Mouse (Mus musculus): Measurements from ENCODE around the gene Coro1c.

GRCm38 (mm10) chr5:113929950-113930647, 21.5 kb upstream of the Coro1c start:
- TF ChIP-seq CTCF (IDR thresholded peaks at IDR 0.05; ENCODE audit: borderline replicate concordance, extremely low read depth, insufficient read depth, insufficient read length) (no peak), POLR2A (IDR thresholded peaks at IDR 0.05; ENCODE audit: borderline replicate concordance, extremely low read depth, insufficient read depth, insufficient read length, poor library complexity, severe bottlenecking) (no peak)
